Mouse (Mus musculus) fibroblast of lung, adult 2 months (primary cell): ENCODE results near the gene Hspd1.

ENCODE experiments used
- DNase-seq: peaks from one replicate; pipeline ENCODE4 v3.0.0-alpha.2; 2011; ENCODE audit warnings: low read depth

Hspd1 gene

GRCm38 (mm10) chr1:55041691-55042090, 46.4 kb downstream of the Hspd1 start:
- DNase-seq, result no peak

- DNase-seq, result no peak
Measured at GRCm38 (mm10) chr1:55039944-55040343, 48.1 kb downstream of the Hspd1 start.

- no peak for DNase-seq
Measured at GRCm38 (mm10) chr1:55031026-55031779, 56.8 kb downstream of the Hspd1 start.

- no peak for DNase-seq
Measured at GRCm38 (mm10) chr1:55029446-55029845, 58.6 kb downstream of the Hspd1 start.

GRCm38 (mm10) chr1:55028512-55029249, 59.4 kb downstream of the Hspd1 start:
- DNase-seq, result no peak

GRCm38 (mm10) chr1:55027966-55028365, 60.1 kb downstream of the Hspd1 start:
- DNase-seq, result no peak
